Mouse (Mus musculus): Measurements from ENCODE around the gene Gm5414.
A peak's percentile ranks its signal among the peaks of the same experiment; 100 is the strongest.

Gene Gm5414

DNA sequence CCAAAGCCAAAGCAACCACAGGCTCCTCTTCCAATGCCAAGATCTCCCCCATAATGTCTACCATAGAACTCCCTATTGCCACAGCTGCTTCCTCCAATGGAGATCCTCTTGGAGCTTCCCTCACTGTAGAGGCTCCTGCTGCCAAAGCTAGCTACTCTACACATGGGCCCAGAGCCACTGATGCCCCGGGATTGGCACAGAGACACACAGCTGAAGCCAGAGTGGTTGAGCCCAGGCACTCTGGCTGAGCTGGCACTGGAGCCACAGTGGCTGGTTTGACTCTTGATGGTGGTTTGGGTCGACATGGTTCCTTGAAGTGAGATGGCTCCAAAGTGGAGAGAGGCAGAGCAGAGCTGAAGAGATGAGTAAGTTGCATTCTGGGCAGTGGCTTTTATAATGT lies at the start of gene Gm5414:
TSS of gene Gm5414 (minus strand) at position 305 of the 400 bp plus-strand sequence.
- no peak for DNase-seq (ENCODE audit: extremely low read depth, low read depth)

DNA sequence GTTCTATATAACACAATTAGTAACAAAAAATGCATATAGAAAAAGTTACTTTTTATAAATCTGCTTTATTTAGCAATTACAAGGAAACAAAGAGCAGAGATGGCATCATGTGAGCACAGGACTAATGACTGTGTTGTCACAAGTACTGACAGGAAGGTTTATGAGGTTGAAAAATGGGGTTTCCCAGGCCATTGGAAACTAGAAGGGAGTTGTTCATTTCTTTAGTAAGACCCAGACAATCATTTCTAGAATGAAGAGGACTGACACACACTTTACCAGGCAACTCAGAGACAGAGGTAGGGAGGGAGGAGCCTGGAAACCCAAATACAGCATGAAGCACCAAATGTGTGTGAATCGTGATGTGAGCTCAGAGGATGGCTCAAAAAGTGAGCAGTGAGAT lies 48.0 kb upstream of the Gm5414 start:
- no peak for DNase-seq (ENCODE audit: extremely low read depth, low read depth)

DNA sequence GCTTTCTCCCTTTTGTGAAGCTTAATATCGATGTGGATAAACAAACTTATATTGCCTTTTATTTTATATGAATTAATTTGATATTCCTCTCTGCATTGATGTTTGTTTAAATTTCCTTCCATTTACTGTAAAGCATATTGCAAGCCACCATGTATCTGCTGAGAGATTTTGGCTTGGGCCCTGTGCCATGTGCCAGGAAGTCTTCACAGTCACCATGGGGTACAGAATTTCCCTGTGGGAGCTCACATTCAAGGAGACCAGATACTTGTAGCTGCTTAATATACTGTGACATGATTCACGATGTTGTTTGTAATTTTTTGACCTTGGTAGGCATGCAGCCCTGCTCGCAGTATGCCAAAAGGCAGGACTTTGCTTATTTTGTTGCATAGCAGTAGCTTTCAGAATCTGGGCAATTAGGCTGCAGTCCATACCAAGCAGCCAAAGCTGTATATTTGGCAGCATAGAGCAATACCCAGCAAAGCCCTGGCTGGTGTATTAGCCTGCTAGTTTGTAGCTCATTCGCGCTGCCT lies 24.8 kb upstream of the Gm5414 start:
- no peak for DNase-seq (ENCODE audit: extremely low read depth, low read depth)

DNA sequence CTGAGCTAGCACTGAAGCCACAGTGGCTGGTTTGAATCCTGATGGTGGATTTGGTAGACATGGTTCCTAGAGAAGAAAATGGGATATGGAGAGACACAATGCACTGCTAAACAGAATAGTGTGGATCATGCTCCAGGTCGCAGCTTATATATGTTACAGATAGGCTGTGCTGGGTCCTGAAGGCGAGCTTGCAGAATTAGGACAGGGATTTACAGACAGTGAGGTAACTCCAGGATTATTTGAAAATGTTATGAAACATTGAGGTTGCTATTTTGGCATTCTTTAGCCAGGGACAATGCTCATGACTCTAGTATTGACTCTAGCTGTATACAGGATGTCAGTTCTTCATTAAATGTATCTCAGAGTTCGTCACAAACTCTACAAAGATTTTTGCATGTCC lies 19.3 kb upstream of the Gm5414 start, which contains the start of gene Gm5478:
TSS of gene Gm5478 (minus strand) at position 101 of the 400 bp plus-strand sequence.
- DNase-seq (ENCODE audit: extremely low read depth, low read depth): no peak

DNA sequence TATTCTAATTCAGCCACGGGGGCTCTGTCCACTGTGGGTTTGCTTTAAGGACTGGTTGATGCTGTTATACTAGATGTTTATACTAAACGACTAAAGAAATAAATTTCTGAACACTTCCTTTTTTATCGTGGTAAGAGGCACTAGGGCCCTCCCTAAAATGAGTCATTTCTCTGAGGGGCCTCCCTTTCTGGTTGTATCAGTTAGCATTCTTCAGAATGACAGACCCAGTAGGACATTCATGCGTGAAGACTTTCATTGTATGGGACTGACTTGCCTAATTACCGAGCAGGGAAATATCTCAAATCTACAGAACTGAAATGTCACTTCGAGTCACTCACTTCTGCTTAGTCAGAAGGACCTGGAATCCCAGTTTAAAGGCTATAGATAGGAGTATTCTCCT lies 28.9 kb downstream of the Gm5414 start:
- DNase-seq (ENCODE audit: extremely low read depth, low read depth): no peak

DNA sequence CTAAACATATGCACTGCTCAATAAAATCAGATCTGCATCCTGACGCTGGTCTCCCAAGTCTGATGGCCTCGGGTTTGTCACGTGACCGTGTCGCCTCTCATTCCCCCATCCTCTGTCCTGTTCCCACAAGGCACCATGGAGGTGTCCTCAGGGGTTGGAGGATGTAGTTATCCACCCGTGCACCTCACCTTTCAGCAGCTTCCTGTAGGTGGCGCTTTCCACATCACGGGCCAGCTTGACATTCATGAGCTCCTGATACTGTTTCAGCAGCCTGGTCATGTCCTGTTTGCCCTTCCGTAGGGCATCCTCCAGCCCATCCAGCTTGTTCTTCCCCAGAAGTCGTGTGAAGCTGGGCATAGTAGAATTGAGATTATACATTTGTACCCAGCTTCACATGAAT lies 39.8 kb downstream of the Gm5414 start:
- peak; percentile 25 for DNase-seq (ENCODE audit: extremely low read depth, low read depth)

DNA sequence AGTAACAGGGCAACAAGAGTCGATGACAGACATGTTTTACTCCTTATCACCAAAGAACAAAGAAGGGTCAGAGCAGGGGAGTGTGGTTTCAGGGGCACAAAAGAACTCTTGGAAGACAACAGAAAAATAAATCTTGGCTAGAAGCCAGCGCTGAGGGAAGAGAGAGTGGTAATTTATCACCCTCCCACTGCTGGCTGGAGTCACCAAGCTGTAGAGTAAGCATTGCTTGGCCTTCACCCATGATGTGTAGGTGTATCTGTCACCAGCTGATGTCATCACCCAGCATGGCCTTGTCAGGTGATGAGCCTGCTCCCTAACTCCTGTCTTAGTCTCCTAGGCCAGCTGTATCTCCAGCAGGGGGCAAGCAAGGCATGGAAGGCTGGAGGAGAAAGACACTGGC lies 43.5 kb downstream of the Gm5414 start:
- DNase-seq (ENCODE audit: extremely low read depth, low read depth): no peak

DNA sequence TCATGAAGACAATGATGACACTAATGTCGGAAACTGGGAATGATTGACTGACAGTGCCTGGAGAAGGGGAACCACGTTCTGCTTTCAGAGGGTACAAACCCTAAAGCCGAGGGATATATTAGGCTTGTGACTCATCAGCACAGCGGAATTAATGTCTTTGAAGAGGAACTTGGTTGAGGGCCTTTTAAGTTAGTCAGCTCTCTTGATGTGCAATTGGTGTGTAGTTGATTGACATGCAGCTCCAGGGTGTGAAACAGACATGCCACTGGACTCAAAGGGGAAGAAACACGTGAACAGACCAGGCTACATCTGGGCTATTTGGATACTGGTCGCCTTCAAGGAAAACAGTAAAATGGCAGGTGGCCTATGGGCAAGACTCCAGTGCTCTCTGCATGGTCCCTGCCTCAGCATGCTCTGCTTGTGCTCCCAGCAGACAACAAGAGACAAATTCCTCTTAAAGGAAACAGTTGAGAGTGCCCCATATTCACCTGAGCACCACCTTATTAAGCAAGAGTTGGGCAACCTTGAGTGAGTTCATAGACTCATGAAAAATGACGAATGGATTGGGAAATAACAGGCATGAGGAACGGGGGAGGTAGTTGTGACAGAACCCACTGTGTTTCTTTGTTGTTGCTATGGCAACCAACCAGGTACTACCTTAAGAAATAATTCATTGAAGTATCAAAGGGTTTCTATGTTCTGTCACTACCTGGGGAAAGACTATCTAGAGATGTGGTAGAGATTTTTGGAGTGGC lies 44.6 kb downstream of the Gm5414 start:
- no peak for DNase-seq (ENCODE audit: extremely low read depth, low read depth)

DNA sequence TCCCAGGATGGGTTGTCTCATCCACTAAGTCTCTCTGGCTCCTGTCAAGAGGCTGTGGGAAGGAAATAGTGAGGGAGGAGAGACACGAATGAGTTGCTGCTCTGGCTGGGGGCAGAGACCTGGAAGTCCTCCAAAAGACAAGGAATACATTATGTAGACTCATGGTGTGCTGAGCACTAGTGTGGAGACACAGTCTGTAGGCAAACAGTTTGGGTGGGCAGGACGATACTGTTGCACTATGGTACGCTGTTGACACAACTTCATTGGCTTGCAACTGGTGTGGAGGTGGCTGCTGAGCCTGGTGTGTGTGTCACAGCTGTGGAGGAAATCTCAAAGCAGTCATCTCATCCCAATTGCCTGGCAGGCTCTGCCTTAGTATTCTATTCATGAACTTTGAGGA lies 46.3 kb downstream of the Gm5414 start:
- no peak for DNase-seq (ENCODE audit: extremely low read depth, low read depth)

DNA sequence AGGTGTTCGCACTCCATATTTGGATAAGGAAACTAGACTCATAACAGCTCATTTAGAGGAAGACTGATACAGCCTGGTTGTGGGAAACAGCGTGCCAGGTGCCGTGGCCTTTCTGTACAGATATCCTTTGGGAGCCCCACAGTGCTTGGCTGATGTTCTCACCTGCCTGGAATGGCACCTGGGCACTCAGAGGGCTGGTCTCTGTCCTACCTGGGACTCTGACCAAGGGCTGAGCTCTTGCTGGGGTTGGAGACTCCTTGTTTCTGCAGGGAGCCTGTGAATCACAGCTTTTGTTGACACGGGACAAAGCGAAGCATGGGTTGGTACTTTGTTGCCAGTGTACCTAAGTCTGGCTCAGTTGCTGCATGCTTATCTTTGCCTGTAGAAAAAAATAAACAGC lies 52.5 kb downstream of the Gm5414 start:
- no peak for DNase-seq (ENCODE audit: extremely low read depth, low read depth)
